Mouse (Mus musculus) liver, embryonic 11.5 days (tissue): Measurements from ENCODE around the gene Foxp1. TPM values are rescaled to one million over a fixed set of nuclear protein-coding genes. Genes with fewer than 3 reads are reported as not detected.

Source experiments
- ATAC-seq: fragments of 200-750 bp; cut with Nextera tagmentation; replicated peaks from 2 replicates; pipeline ENCODE4 v1.8.0; 2017; ENCODE audit warnings: moderate number of reproducible peaks, mild to moderate bottlenecking, moderate TSS enrichment, moderate library complexity; ENCODE audit not compliant: low FRiP score
- DNase-seq: peaks from one replicate; pipeline ENCODE4 v3.0.0-alpha.2; 2017; ENCODE audit warnings: low spot score
- H3K27ac ChIP-seq: fragments of 300-500 bp; sonication (generic); 2 replicates; pipeline ENCODE4 v1.5.1; 2014; ENCODE audit warnings: mild to moderate bottlenecking, low read depth, low read length, control low read depth
- H3K27me3 ChIP-seq: fragments of 300-500 bp; sonication (generic); replicated peaks from 2 replicates; pipeline ENCODE4 v1.6.1; 2014; ENCODE audit warnings: low read length, mixed read lengths; ENCODE audit not compliant: control insufficient read depth, insufficient read depth
- H3K36me3 ChIP-seq: fragments of 300-500 bp; sonication (generic); 2 replicates; pipeline ENCODE4 v1.6.1; 2014; ENCODE audit warnings: mild to moderate bottlenecking, low read length, moderate library complexity, mixed read lengths; ENCODE audit not compliant: control insufficient read depth, insufficient read depth
- H3K4me1 ChIP-seq: fragments of 300-500 bp; sonication (generic); replicated peaks from 2 replicates; pipeline ENCODE4 v1.6.1; 2014; ENCODE audit warnings: low read length, mixed read lengths; ENCODE audit not compliant: control insufficient read depth, insufficient read depth
- H3K4me2 ChIP-seq: fragments of 300-500 bp; sonication (generic); 2 replicates; pipeline ENCODE4 v1.6.1; 2014; ENCODE audit warnings: mild to moderate bottlenecking, control low read depth, moderate library complexity
- H3K4me3 ChIP-seq: fragments of 300-500 bp; sonication (generic); 2 replicates; pipeline ENCODE4 v1.5.1; 2014; ENCODE audit warnings: low read depth, low read length, control low read depth
- H3K9ac ChIP-seq: fragments of 300-500 bp; sonication (generic); 2 replicates; pipeline ENCODE4 v1.6.1; 2014; ENCODE audit warnings: low read depth, low read length, control low read depth
- H3K9me3 ChIP-seq: fragments of 300-500 bp; sonication (generic); 2 replicates; pipeline ENCODE4 v1.6.1; 2016; ENCODE audit warnings: low read length, inconsistent platforms, mixed read lengths; ENCODE audit not compliant: control insufficient read depth
- WGBS: fragments of 180-500 bp; shearing (Covaris S2); extraction: QIAGEN DNeasy Blood & Tissue Kit; methylation state at CpG from one replicate; pipeline ENCODE4 v1.1.7; 2014; 5-methylcytosine and 5-hydroxymethylcytosine counted together
- polyA plus RNA-seq: library from polyadenylated mRNA; unstranded; fragments of >200 nt; fragmentation: Nextera tagmentation; extraction: Ambion mirVana; gene quantifications from 2 replicates; pipeline ENCODE4 v1.2.1, GENCODE M21; 2014

Gene Foxp1
- polyA plus RNA-seq, 1 experiment from 2014 or later = 62.1 TPM

DNA sequence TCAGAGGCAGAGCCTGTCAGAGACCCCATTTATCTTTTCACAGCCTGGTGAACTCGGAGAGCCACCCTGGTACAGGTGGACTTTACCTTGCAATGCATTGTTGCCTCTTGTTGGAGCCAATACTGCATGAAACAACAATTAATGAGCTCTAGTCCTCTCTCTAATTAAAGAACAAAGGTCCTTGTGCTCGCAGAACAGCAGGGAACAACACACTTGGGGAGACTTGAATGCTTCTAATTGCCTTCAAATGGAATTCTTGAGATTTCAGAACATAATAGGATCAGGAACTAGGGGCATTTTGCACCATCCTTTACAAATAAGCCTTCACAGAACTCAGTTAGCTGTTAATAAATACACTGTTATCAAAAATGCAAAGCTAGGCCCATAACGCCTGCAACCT is 418.6 kb downstream of the Foxp1 start:
- no peaks in the 10 kb centered on the region for H3K27me3 ChIP-seq
- H3K4me1 ChIP-seq = peaks cover 27% of the 10 kb centered on the region
- H3K27ac ChIP-seq = no peak overlapping the region
- H3K4me2 ChIP-seq = no peak overlapping the region
- H3K36me3 ChIP-seq = no peaks in the 10 kb centered on the region
- DNase-seq (no peak), ATAC-seq (no peak)
- no peak overlapping the region for H3K9ac ChIP-seq
- 67% methylated on average over 3 of the region's 3 CpGs for WGBS
- H3K9me3 ChIP-seq = no peaks in the 10 kb centered on the region
- H3K4me3 ChIP-seq = no peak overlapping the region

DNA sequence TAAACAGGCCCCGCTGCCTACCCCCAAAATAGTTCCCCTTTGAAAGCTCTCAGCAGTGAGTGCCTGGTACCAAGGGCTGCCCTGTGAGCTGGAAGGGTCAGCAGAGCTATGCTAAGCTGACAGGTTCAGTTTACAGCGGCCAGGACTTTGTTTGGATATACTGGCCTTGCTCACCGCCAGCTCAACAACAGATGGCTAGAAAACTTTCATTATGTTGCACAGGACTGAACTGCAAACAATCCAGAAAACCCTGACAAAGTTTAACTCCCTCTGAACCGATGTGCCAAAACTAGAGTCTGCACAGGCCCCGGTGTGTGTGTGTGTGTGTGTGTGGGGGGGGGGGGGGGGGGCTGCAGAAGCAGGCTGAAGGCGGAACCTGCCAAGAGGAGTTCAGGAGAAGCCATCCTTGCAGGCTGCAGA is 421.0 kb downstream of the Foxp1 start:
- Histone ChIP-seq H3K9ac (no peak overlapping the region), H3K9me3 (no peaks in the 10 kb centered on the region), H3K4me3 (no peak overlapping the region), H3K27me3 (no peaks in the 10 kb centered on the region), H3K4me1 (peaks cover 32% of the 10 kb centered on the region), H3K27ac (peak overlapping the region; percentile 60), H3K4me2 (peak overlapping the region; percentile 33; the same call in 1 of the 2 replicates), H3K36me3 (no peaks in the 10 kb centered on the region)
- 37% methylated on average over 6 of the region's 6 CpGs for WGBS
- DNase-seq = peak; percentile 40
- peak; percentile 64 for ATAC-seq

- no peak overlapping the region for H3K27ac ChIP-seq
- H3K36me3 ChIP-seq = no peaks in the 10 kb centered on the region
- no peak overlapping the region for H3K4me3 ChIP-seq
- DNase-seq (no peak), ATAC-seq (no peak)
- H3K9me3 ChIP-seq = no peaks in the 10 kb centered on the region
- no peaks in the 10 kb centered on the region for H3K27me3 ChIP-seq
- WGBS = 68% methylated on average over 5 of the region's 5 CpGs
- no peak overlapping the region for H3K9ac ChIP-seq
- H3K4me2 ChIP-seq = no peak overlapping the region
- peaks cover 26% of the 10 kb centered on the region for H3K4me1 ChIP-seq
Measured at GRCm38 (mm10) chr6:99100331-99100730, 422.2 kb downstream of the Foxp1 start.

GRCm38 (mm10) chr6:99099781-99100180 is 422.7 kb downstream of the Foxp1 start:
- Histone ChIP-seq H3K4me2 (no peak overlapping the region), H3K4me3 (no peak overlapping the region), H3K36me3 (no peaks in the 10 kb centered on the region), H3K9me3 (no peaks in the 10 kb centered on the region), H3K4me1 (peaks cover 27% of the 10 kb centered on the region), H3K27ac (no peak overlapping the region), H3K9ac (no peak overlapping the region), H3K27me3 (no peaks in the 10 kb centered on the region)
- DNase-seq = no peak
- 61% methylated on average over 4 of the region's 4 CpGs for whole genome bisulfite sequencing
- no peak for ATAC-seq

- Histone ChIP-seq H3K9ac (no peak overlapping the region), H3K4me2 (no peak overlapping the region; the same call in 1 of the 2 replicates), H3K4me1 (peaks cover 42% of the 10 kb centered on the region), H3K9me3 (no peaks in the 10 kb centered on the region), H3K27me3 (no peaks in the 10 kb centered on the region), H3K27ac (0 out of 2 replicates have a peak overlapping the region, but pooled peaks have one; percentile 15), H3K36me3 (no peaks in the 10 kb centered on the region), H3K4me3 (no peak overlapping the region)
- ATAC-seq (no peak), DNase-seq (no peak)
- WGBS = 63% methylated on average over 7 of the region's 7 CpGs
Measured at GRCm38 (mm10) chr6:99097191-99097590, 425.3 kb downstream of the Foxp1 start.

DNA sequence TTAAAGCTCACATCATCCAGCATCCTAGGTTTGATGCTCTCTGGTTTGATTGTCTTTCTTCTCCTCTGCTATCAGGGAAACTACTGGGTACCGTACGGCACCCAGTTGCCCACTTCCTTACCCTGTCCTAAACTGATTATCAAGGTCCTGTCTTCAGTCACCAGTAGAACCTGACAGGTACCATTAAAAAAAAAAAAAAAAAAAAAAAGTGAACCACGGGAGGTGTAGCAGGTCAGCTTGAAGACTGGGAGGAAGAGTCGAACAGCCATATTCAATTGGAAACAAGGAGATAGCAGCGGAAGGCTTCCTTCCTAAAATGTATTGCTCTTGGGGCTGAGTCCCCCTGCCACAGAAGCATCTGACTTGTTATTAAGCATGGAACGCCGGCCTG is 425.8 kb downstream of the Foxp1 start:
- Histone ChIP-seq H3K4me3 (no peak overlapping the region), H3K4me1 (peaks cover 42% of the 10 kb centered on the region), H3K9me3 (no peaks in the 10 kb centered on the region), H3K27me3 (no peaks in the 10 kb centered on the region), H3K9ac (no peak overlapping the region), H3K36me3 (no peaks in the 10 kb centered on the region), H3K4me2 (peak overlapping the region; percentile 73; the same call in 1 of the 2 replicates), H3K27ac (peak overlapping the region; percentile 15; the same call in 1 of the 2 replicates)
- ATAC-seq (no peak), DNase-seq (no peak)
- WGBS = 45% methylated on average over 7 of the region's 7 CpGs

DNA sequence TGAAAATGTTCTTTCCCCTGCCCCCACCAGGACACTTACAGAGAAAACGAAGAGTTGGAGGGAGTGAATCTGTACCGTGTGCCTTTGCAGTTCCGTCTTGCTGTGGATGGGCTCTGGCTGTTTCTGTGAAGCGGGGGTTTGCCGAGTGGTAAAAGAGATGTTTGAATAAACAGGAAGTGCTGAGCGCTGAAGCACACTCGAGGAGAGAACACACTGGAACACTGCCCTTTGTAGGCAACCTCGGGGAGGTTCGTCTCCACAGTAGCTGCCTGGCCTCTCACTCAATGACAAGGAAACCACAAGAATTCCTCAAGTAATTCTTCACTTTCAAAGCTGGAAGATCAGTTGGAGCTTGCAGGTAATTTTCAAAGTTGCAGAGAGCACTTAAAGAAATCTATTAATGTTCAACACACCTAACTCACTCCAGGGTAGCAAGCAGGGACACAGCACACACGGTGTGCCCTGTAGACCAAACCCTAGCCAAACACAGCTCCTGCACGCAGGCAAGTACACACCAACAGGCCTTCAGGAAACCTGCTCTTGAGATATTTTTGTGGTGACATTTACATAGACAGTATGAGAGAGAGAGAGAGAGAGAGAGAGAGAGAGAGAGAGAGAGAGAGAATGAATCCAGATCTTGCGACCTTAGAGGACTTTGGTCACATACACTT is 426.3 kb downstream of the Foxp1 start:
- WGBS = 11% methylated on average over 12 of the region's 12 CpGs
- Histone ChIP-seq H3K4me2 (peak overlapping the region; percentile 73), H3K9ac (peak overlapping the region; percentile 47), H3K4me3 (peak overlapping the region; percentile 46), H3K4me1 (peaks cover 42% of the 10 kb centered on the region), H3K27ac (peak overlapping the region; percentile 51), H3K9me3 (no peaks in the 10 kb centered on the region), H3K36me3 (no peaks in the 10 kb centered on the region), H3K27me3 (no peaks in the 10 kb centered on the region)
- DNase-seq = peak; percentile 51
- ATAC-seq = peak; percentile 52

- Histone ChIP-seq H3K9me3 (no peaks in the 10 kb centered on the region), H3K4me1 (peaks cover 42% of the 10 kb centered on the region), H3K9ac (peak overlapping the region; percentile 47), H3K4me3 (peak overlapping the region; percentile 46), H3K36me3 (no peaks in the 10 kb centered on the region), H3K4me2 (peak overlapping the region; percentile 73), H3K27ac (peak overlapping the region; percentile 51), H3K27me3 (no peaks in the 10 kb centered on the region)
- peak; percentile 77 for ATAC-seq
- peak; percentile 46 for DNase-seq
- 20% methylated on average over 18 of the region's 18 CpGs for WGBS
Measured at GRCm38 (mm10) chr6:99095185-99096104, 427.1 kb downstream of the Foxp1 start.
